Mouse (Mus musculus) myocyte (in vitro differentiated cells): ENCODE results near the gene Pacrg. TPM values are rescaled to one million over a fixed set of nuclear protein-coding genes. Genes with fewer than 3 reads are reported as not detected.

Experiments
- H3K27me3 ChIP-seq: one replicate; pipeline ENCODE4 v1.6.1; 2011; ENCODE audit not compliant: control insufficient read depth, insufficient read depth, insufficient read length
- H3K36me3 ChIP-seq: one replicate; pipeline ENCODE4 v1.6.1; 2011; ENCODE audit not compliant: control insufficient read depth, insufficient read depth
- H3K4me2 ChIP-seq: one replicate; pipeline ENCODE4 v1.6.1; 2011; ENCODE audit warnings: low read depth, control low read depth
- H3K4me3 ChIP-seq: one replicate; pipeline ENCODE4 v1.5.1; 2011; ENCODE audit warnings: mild to moderate bottlenecking, control low read depth, moderate library complexity
- H3K79me2 ChIP-seq: one replicate; pipeline ENCODE4 v1.6.1; 2011; ENCODE audit not compliant: control insufficient read depth, insufficient read depth
- H3ac ChIP-seq: one replicate; pipeline ENCODE4 v1.6.1; 2011; ENCODE audit not compliant: control insufficient read depth, insufficient read length
- MAX ChIP-seq: IDR thresholded peaks from one replicate; pipeline ENCODE4 v1.6.1; 2011; ENCODE audit warnings: low read depth, mild to moderate bottlenecking, control low read depth
- MYOD1 ChIP-seq, 3 experiments: IDR thresholded peaks; one replicate each; pipeline ENCODE4 v1.6.1; 2011; ENCODE audit warnings: control low read depth in 2 of 3, low read depth in 2 of 3, mild to moderate bottlenecking in 2 of 3, moderate library complexity in 1 of 3; ENCODE audit not compliant: insufficient read length in 2 of 3, control insufficient read depth in 1 of 3
- MYOG ChIP-seq, 3 experiments: IDR thresholded peaks; one replicate each; pipeline ENCODE4 v1.6.1; 2011; ENCODE audit warnings: control low read depth in 2 of 3, low read depth in 2 of 3, mild to moderate bottlenecking in 2 of 3; ENCODE audit not compliant: insufficient read length in 2 of 3, control insufficient read depth in 1 of 3, insufficient read depth in 1 of 3
- POLR2A ChIP-seq: IDR thresholded peaks from one replicate; pipeline ENCODE4 v1.6.1; 2011; ENCODE audit warnings: low read depth, mild to moderate bottlenecking, control low read depth, moderate library complexity; ENCODE audit not compliant: insufficient read length
- POLR2AphosphoS2 ChIP-seq: IDR thresholded peaks from one replicate; pipeline ENCODE4 v1.6.1; 2011; ENCODE audit warnings: low read depth, control low read depth; ENCODE audit not compliant: insufficient read length
- REST ChIP-seq: IDR thresholded peaks from one replicate; pipeline ENCODE4 v1.6.1; 2011; ENCODE audit warnings: mild to moderate bottlenecking, control low read depth, moderate library complexity; ENCODE audit not compliant: insufficient read depth, insufficient read length
- SRF ChIP-seq: IDR thresholded peaks from one replicate; pipeline ENCODE4 v1.6.1; 2011; ENCODE audit warnings: low read depth; ENCODE audit not compliant: control insufficient read depth, insufficient read length
- TCF12 ChIP-seq: IDR thresholded peaks from one replicate; pipeline ENCODE4 v1.6.1; 2011; ENCODE audit warnings: mild to moderate bottlenecking, control low read depth; ENCODE audit not compliant: poor library complexity, insufficient read depth, severe bottlenecking
- TCF3 ChIP-seq: IDR thresholded peaks from one replicate; pipeline ENCODE4 v1.6.1; 2011; ENCODE audit warnings: low read depth, control low read depth; ENCODE audit not compliant: insufficient read length
- USF1 ChIP-seq: IDR thresholded peaks from one replicate; pipeline ENCODE4 v1.6.1; 2011; ENCODE audit warnings: low read depth, mild to moderate bottlenecking, control low read depth, moderate library complexity
- polyA plus RNA-seq: library from polyadenylated mRNA; unstranded; fragments of >200 nt; fragmentation: generic; extraction: Trizol; gene quantifications from one replicate; pipeline ENCODE4 v1.2.1, GENCODE M21; 2012; ENCODE audit warnings: missing spikeins

Gene Pacrg
- polyA plus RNA-seq, 1 experiment: 0.64 TPM

DNA sequence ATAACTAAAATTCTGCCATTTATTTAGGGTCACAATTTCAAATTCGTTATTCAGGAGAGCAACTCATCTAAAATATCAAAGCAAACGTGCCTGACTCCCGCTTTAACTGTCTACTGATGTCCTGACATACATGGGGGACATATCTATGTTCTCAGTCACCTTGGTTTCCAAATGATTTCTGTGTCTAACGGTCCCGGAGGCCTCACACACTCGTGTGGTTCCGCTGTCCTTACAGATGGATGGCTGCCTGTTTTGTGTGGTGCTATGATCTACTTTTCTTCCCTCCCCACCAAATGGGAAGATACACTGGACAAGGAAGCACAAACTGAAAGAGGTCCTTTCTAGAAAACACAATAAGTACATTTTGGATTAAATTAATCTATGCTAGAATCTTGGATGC lies 277.2 kb downstream of the Pacrg start:
- TF ChIP-seq MAX (no peak), POLR2AphosphoS2 (no peak), SRF (no peak), POLR2A (no peak), MYOG (IDR thresholded peaks at IDR 0.05; ENCODE audit: control insufficient read depth in 1 of 3, insufficient read depth in 1 of 3, insufficient read length in 2 of 3, low read depth in 2 of 3) (no peak)

DNA sequence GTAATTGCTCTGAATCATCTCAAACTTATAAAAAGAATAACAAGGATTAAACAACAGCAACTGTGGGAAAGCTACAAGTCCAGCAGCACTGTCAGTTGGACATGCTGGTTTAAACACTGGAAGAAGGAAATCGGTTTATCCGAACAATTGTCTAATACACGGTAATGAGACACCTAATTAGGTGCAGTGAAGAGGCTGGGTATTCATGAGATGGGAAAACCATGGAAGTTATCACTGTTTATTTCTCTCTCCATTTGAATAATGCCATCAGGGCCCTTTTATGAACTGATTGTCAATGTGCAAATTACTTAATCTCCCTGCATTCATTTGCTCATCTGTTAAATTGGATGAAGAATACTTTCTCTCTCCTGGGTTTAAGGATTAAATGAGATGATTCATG lies 280.1 kb downstream of the Pacrg start:
- Histone ChIP-seq H3K4me2 (no peak overlapping the region), H3K27me3 (no peaks in the 10 kb centered on the region), H3K79me2 (no peaks in the 10 kb centered on the region), H3K4me3 (no peak overlapping the region), H3ac (no peak overlapping the region), H3K36me3 (no peaks in the 10 kb centered on the region)
- TF ChIP-seq REST: no peak
- no peak for TF ChIP-seq TCF3
- no peak for TF ChIP-seq USF1

More for the DNA sequence above, 277.2 kb downstream of the Pacrg start:
- Histone ChIP-seq H3K4me3 (no peak overlapping the region), H3K4me2 (no peak overlapping the region), H3K36me3 (no peaks in the 10 kb centered on the region), H3K27me3 (no peaks in the 10 kb centered on the region), H3K79me2 (no peaks in the 10 kb centered on the region), H3ac (no peak overlapping the region)

GRCm38 (mm10) chr17:10558671-10559070 lies 281.4 kb downstream of the Pacrg start:
- Histone ChIP-seq H3K4me3 (no peak overlapping the region), H3K79me2 (no peaks in the 10 kb centered on the region), H3K27me3 (no peaks in the 10 kb centered on the region), H3K4me2 (no peak overlapping the region), H3ac (no peak overlapping the region), H3K36me3 (no peaks in the 10 kb centered on the region)
- TF ChIP-seq TCF12: no peak
- no peak for TF ChIP-seq SRF
- no peak for TF ChIP-seq MYOG (IDR thresholded peaks at IDR 0.05; ENCODE audit: control insufficient read depth in 1 of 3, insufficient read depth in 1 of 3, insufficient read length in 2 of 3, low read depth in 2 of 3)
- TF ChIP-seq POLR2A: no peak

GRCm38 (mm10) chr17:10552295-10553056 lies 287.6 kb downstream of the Pacrg start:
- H3K4me3 ChIP-seq: no peak overlapping the region
- H3K4me2 ChIP-seq: no peak overlapping the region
- no peaks in the 10 kb centered on the region for H3K36me3 ChIP-seq
- no peaks in the 10 kb centered on the region for H3K27me3 ChIP-seq
- no peak overlapping the region for H3ac ChIP-seq
- TF ChIP-seq MYOG (IDR thresholded peaks at IDR 0.05; ENCODE audit: control insufficient read depth in 1 of 3, insufficient read depth in 1 of 3, insufficient read length in 2 of 3, low read depth in 2 of 3): peak in 2 of 3 experiments; percentile 4 to 73
- TF ChIP-seq REST: no peak
- peak in 1 of 3 experiments; percentile 80 for TF ChIP-seq MYOD1 (IDR thresholded peaks at IDR 0.05; ENCODE audit: control insufficient read depth in 1 of 3, insufficient read length in 2 of 3, low read depth in 2 of 3)
- no peaks in the 10 kb centered on the region for H3K79me2 ChIP-seq

- no peak overlapping the region for H3ac ChIP-seq
- TF ChIP-seq MYOD1 (IDR thresholded peaks at IDR 0.05; ENCODE audit: control insufficient read depth in 1 of 3, insufficient read length in 2 of 3, low read depth in 2 of 3) (peak in 1 of 3 experiments; percentile 66), MYOG (IDR thresholded peaks at IDR 0.05; ENCODE audit: control insufficient read depth in 1 of 3, insufficient read depth in 1 of 3, insufficient read length in 2 of 3, low read depth in 2 of 3) (peak in 1 of 3 experiments; percentile 33), USF1 (no peak)
- no peak overlapping the region for H3K4me3 ChIP-seq
- no peak overlapping the region for H3K4me2 ChIP-seq
- H3K27me3 ChIP-seq: no peaks in the 10 kb centered on the region
- no peaks in the 10 kb centered on the region for H3K36me3 ChIP-seq
- H3K79me2 ChIP-seq: no peaks in the 10 kb centered on the region
These were observed 289.2 kb downstream of the Pacrg start for GRCm38 (mm10) chr17:10550781-10551520.

GRCm38 (mm10) chr17:10549825-10550224 lies 290.3 kb downstream of the Pacrg start:
- H3K27me3 ChIP-seq: no peaks in the 10 kb centered on the region
- H3K79me2 ChIP-seq: no peaks in the 10 kb centered on the region
- no peak overlapping the region for H3K4me3 ChIP-seq
- H3K36me3 ChIP-seq: no peaks in the 10 kb centered on the region
- TF ChIP-seq MYOG (IDR thresholded peaks at IDR 0.05; ENCODE audit: control insufficient read depth in 1 of 3, insufficient read depth in 1 of 3, insufficient read length in 2 of 3, low read depth in 2 of 3): no peak
- peak overlapping the region; percentile 24 for H3K4me2 ChIP-seq
- H3ac ChIP-seq: no peak overlapping the region
